Mouse (Mus musculus): ENCODE results near the gene Dusp3. TPM values are rescaled to one million over a fixed set of nuclear protein-coding genes. Genes with fewer than 3 reads are reported as not detected.

The Dusp3 gene
- polyA plus RNA-seq, 1 experiment: 19.7 TPM

DNA sequence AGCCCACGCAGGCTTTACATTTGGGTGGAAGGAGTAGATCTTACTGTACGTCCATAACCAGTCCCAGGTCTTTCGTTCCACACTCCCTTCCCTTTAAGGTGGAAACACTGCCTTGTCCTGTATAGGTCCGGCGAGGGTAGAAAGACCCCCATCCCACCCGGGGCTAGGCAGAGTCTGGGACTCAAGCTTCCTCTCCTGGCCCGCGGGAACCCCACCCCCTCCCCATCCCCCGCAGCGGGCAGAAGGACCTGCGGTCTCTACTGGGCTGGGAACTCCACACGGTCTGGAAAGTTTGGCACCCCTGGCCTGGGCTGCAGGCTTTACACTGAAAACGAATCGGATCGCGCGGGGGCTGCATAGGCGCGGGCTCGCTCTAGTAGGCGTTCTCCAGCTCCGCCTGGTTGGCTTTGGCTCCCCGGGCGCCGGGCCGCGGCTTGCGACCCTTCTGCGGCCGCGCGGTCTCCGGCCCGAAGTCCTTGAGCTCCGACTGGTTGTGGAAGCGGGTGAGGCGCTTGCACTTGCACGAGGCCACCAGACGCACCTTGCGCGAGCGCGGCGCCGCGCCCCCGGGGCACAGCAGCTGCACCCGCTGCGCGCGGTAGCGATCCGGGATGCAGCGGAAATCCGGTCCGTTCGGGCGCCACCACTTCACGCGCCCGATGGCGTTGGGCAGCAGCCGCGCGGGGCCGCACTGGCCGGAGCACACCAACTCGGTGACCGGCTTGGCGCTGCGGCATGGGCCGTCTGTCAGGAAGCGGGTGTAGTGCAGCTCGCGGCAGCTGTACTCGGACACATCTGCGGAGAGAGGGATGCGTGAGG is 23.1 kb downstream of the Dusp3 start:
- H3K4me3 ChIP-seq (ENCODE audit: control insufficient read depth, insufficient read depth, low read length): no peak overlapping the region
- no peaks in the 10 kb centered on the region for H3K36me3 ChIP-seq (ENCODE audit: control insufficient read depth, insufficient read depth, low read length)
- H3K27me3 ChIP-seq (ENCODE audit: control insufficient read depth, insufficient read depth, low read length): no peaks in the 10 kb centered on the region; the same call in 1 of the 2 replicates
- no peak overlapping the region for H3K27ac ChIP-seq (ENCODE audit: control insufficient read depth, insufficient read depth, low read length)
- 2% methylated on average over 78 of the region's 78 CpGs for WGBS
- no peak for DNase-seq
- H3K4me1 ChIP-seq (replicated peaks; ENCODE audit: control insufficient read depth, insufficient read depth, low read length): no peaks in the 10 kb centered on the region
- no peak for TF ChIP-seq CTCF (IDR thresholded peaks at IDR 0.05; ENCODE audit: borderline replicate concordance, control insufficient read depth, extremely low read depth, insufficient read depth, low read length, poor library complexity)
- TF ChIP-seq POLR2A (IDR thresholded peaks at IDR 0.05; ENCODE audit: control insufficient read depth, extremely low read depth, insufficient read depth, low read length, poor library complexity): no peak

GRCm38 (mm10) chr11:101963043-101963442 is 23.8 kb downstream of the Dusp3 start:
- DNase-seq: no peak
- H3K36me3 ChIP-seq (ENCODE audit: control insufficient read depth, insufficient read depth, low read length): no peaks in the 10 kb centered on the region
- 3% methylated on average over 11 of the region's 11 CpGs for WGBS
- no peaks in the 10 kb centered on the region for H3K4me1 ChIP-seq (replicated peaks; ENCODE audit: control insufficient read depth, insufficient read depth, low read length)
- H3K27me3 ChIP-seq (ENCODE audit: control insufficient read depth, insufficient read depth, low read length): no peaks in the 10 kb centered on the region; the same call in 1 of the 2 replicates
- H3K27ac ChIP-seq (ENCODE audit: control insufficient read depth, insufficient read depth, low read length): no peak overlapping the region
- TF ChIP-seq POLR2A (IDR thresholded peaks at IDR 0.05; ENCODE audit: control insufficient read depth, extremely low read depth, insufficient read depth, low read length, poor library complexity) (no peak), CTCF (IDR thresholded peaks at IDR 0.05; ENCODE audit: borderline replicate concordance, control insufficient read depth, extremely low read depth, insufficient read depth, low read length, poor library complexity) (no peak)
- H3K4me3 ChIP-seq (ENCODE audit: control insufficient read depth, insufficient read depth, low read length): no peak overlapping the region

DNA sequence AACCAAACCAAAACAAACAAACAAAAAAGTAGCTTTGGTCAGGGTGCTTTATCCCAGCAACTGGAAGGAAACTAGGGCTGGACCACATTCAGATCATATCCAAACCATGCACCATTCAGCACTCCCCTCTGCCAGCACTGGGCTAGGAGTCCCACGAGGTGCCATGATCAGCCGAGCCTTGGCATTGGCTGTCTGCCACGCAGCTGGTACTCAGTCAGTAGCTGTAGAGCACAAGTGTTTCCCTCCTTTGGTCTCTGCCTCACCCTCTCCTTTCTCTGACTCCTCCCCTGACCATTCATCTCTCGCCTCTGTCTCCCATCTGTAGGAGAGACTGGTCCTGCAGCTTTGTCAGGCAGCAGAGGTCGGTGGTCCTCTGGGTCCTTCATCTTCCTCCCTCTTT is 29.3 kb downstream of the Dusp3 start:
- WGBS: 46% methylated on average over 5 of the region's 5 CpGs
- Histone ChIP-seq H3K27ac (ENCODE audit: control insufficient read depth, insufficient read depth, low read length) (no peak overlapping the region), H3K36me3 (ENCODE audit: control insufficient read depth, insufficient read depth, low read length) (no peaks in the 10 kb centered on the region), H3K4me1 (replicated peaks; ENCODE audit: control insufficient read depth, insufficient read depth, low read length) (no peaks in the 10 kb centered on the region), H3K27me3 (ENCODE audit: control insufficient read depth, insufficient read depth, low read length) (no peaks in the 10 kb centered on the region; the same call in 1 of the 2 replicates), H3K4me3 (ENCODE audit: control insufficient read depth, insufficient read depth, low read length) (no peak overlapping the region)
- TF ChIP-seq CTCF (IDR thresholded peaks at IDR 0.05; ENCODE audit: borderline replicate concordance, control insufficient read depth, extremely low read depth, insufficient read depth, low read length, poor library complexity) (no peak), POLR2A (IDR thresholded peaks at IDR 0.05; ENCODE audit: control insufficient read depth, extremely low read depth, insufficient read depth, low read length, poor library complexity) (no peak)
- no peak for DNase-seq

- H3K4me1 ChIP-seq (replicated peaks; ENCODE audit: control insufficient read depth, insufficient read depth, low read length): no peaks in the 10 kb centered on the region
- no peaks in the 10 kb centered on the region; the same call in 1 of the 2 replicates for H3K27me3 ChIP-seq (ENCODE audit: control insufficient read depth, insufficient read depth, low read length)
- no peaks in the 10 kb centered on the region for H3K36me3 ChIP-seq (ENCODE audit: control insufficient read depth, insufficient read depth, low read length)
- H3K27ac ChIP-seq (ENCODE audit: control insufficient read depth, insufficient read depth, low read length): no peak overlapping the region
- H3K4me3 ChIP-seq (ENCODE audit: control insufficient read depth, insufficient read depth, low read length): no peak overlapping the region
- no peak for DNase-seq
- no peak for TF ChIP-seq CTCF (IDR thresholded peaks at IDR 0.05; ENCODE audit: borderline replicate concordance, control insufficient read depth, extremely low read depth, insufficient read depth, low read length, poor library complexity)
- TF ChIP-seq POLR2A (IDR thresholded peaks at IDR 0.05; ENCODE audit: control insufficient read depth, extremely low read depth, insufficient read depth, low read length, poor library complexity): no peak
- 2% methylated on average over 4 of the region's 4 CpGs for WGBS
Measured at GRCm38 (mm10) chr11:101953441-101953840, 33.4 kb downstream of the Dusp3 start.

- H3K4me1 ChIP-seq (replicated peaks; ENCODE audit: control insufficient read depth, insufficient read depth, low read length): no peaks in the 10 kb centered on the region
- no peak for DNase-seq
- no peaks in the 10 kb centered on the region for H3K36me3 ChIP-seq (ENCODE audit: control insufficient read depth, insufficient read depth, low read length)
- no peaks in the 10 kb centered on the region; the same call in 1 of the 2 replicates for H3K27me3 ChIP-seq (ENCODE audit: control insufficient read depth, insufficient read depth, low read length)
- no peak overlapping the region for H3K4me3 ChIP-seq (ENCODE audit: control insufficient read depth, insufficient read depth, low read length)
- H3K27ac ChIP-seq (ENCODE audit: control insufficient read depth, insufficient read depth, low read length): no peak overlapping the region
- 4% methylated on average over 24 of the region's 24 CpGs for WGBS
- TF ChIP-seq CTCF (IDR thresholded peaks at IDR 0.05; ENCODE audit: borderline replicate concordance, control insufficient read depth, extremely low read depth, insufficient read depth, low read length, poor library complexity) (no peak), POLR2A (IDR thresholded peaks at IDR 0.05; ENCODE audit: control insufficient read depth, extremely low read depth, insufficient read depth, low read length, poor library complexity) (no peak)
Measured at GRCm38 (mm10) chr11:101952541-101953341, 34.1 kb downstream of the Dusp3 start.

- Histone ChIP-seq H3K27ac (ENCODE audit: control insufficient read depth, insufficient read depth, low read length) (no peak overlapping the region), H3K4me3 (ENCODE audit: control insufficient read depth, insufficient read depth, low read length) (no peak overlapping the region), H3K36me3 (ENCODE audit: control insufficient read depth, insufficient read depth, low read length) (no peaks in the 10 kb centered on the region), H3K27me3 (ENCODE audit: control insufficient read depth, insufficient read depth, low read length) (no peaks in the 10 kb centered on the region; the same call in 1 of the 2 replicates), H3K4me1 (replicated peaks; ENCODE audit: control insufficient read depth, insufficient read depth, low read length) (no peaks in the 10 kb centered on the region)
- TF ChIP-seq CTCF (IDR thresholded peaks at IDR 0.05; ENCODE audit: borderline replicate concordance, control insufficient read depth, extremely low read depth, insufficient read depth, low read length, poor library complexity) (no peak), POLR2A (IDR thresholded peaks at IDR 0.05; ENCODE audit: control insufficient read depth, extremely low read depth, insufficient read depth, low read length, poor library complexity) (no peak)
- no peak for DNase-seq
- 92% methylated on average over 5 of the region's 5 CpGs for WGBS
Measured at GRCm38 (mm10) chr11:101950021-101950420, 36.8 kb downstream of the Dusp3 start.
